Mouse (Mus musculus): ENCODE results near the gene Jmjd1c. TPM values are rescaled to one million over a fixed set of nuclear protein-coding genes. Genes with fewer than 3 reads are reported as not detected.

The Jmjd1c gene
- total RNA-seq (2022), result 100 to 1,000 TPM in 1 of 4 experiments, 10 to 100 TPM in 3; 54.1 to 103 (median 65.0) TPM

DNA sequence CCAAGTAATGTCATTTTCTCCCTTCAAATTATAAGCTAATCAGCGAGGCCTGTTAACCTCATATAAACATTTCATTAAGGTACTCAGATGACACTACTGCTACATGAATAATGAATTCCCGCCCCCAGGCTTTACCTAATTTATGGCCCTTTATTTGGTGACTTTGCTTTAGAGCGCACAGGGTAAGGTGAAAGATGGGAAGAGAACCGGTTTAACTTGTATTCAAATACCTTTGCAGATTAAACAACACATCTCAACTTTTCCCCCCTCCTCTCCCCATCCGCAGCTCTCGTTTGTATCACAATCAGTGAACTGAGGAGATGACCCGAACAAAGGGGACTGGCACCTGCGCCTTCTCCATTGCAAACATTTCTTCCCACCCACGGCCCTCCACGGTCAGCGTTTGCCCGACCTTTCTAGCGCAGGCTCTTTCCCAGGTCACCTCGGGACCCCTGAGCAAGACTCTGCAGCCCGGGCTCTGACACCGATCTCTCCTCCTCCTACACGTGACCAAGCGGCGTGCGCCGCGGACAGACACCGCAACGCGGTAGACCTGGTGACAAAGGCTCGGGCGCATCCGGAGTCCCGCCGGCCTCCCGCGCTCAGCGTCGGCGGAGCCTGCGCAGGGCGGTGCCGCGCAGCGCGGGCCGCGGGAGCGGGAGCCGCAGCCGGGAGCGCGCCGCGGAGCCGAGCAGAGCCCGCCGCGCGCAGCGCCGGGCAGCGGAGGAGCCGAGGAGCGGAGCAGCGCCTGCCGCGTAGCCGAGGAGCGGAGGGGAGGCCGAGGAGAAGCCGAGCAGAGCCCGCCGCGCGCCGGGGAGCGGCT, at the start of gene Jmjd1c:
Jmjd1c (plus strand) TSS at position 328 of the 823 bp plus-strand sequence.
- peak; percentile 83 for DNase-seq

DNA sequence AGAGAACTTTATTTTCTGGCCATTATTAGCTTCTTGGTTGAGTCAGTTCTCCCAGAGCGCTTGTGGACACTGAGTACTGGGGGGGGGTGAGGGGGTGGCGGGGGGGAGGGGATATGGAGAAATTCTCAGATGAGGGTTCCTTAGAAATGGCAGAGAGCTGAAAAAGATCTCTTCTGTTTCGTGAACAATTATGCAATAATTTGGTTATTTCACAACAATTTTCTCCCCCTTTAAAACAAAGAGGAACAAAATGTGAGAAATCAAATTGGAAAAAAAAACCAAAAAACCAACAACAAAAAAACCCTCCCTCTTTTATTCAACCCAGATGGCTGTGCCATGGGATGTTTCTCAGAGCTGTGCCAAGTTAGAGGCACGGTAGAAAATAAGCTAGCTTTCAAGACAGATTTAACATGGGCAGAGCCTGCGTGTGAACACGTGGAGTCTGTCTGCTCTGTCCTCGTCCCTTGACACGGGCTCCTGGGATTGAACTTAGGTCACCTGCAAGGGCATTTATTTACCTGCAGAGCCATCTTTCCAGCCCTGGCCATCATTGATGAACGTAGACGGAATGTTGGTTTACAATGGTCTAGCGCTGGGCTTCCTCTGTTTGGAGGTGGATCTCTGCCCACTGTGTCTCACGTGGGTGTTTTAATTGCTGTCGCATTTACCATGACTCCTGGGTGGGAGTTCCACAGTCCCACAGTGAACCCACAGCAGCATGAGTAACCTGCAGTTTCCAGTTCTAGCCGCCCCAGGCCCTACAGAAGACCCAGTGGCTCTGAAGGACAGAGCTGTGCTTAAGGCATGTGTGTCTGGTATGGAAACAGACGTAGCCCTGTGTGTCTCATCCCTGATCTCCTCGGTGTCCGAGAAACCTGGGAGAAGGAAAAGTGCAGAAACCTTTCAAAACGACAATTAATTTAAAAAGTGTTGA, 47.9 kb upstream of the Jmjd1c start:
- no peak for DNase-seq

- DNase-seq, result no peak
These were observed 46.9 kb upstream of the Jmjd1c start for GRCm38 (mm10) chr10:67048871-67049615.

GRCm38 (mm10) chr10:67049621-67050020, 46.3 kb upstream of the Jmjd1c start:
- no peak for DNase-seq

GRCm38 (mm10) chr10:67050766-67051165, 45.2 kb upstream of the Jmjd1c start:
- DNase-seq, result no peak

DNA sequence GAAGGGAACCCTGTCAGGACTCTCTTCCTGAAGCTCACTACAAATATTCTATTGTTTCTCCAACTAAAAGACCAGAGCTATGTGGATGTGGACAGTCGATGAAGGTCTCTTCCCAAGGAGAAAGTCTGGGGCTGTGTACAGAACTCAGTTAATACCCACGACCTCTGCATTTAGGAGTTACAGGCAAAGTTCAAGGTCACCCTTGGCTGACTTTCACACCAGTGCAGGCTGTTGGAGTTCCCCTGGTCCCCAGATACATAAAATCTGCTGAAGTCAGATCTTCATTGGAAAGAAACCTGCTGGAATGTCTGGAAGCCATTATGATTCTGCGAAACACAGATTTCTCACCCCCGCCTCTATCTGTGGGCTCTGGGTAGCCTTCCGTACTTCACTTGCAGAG, 44.5 kb upstream of the Jmjd1c start:
- DNase-seq, result no peak

- no peak for DNase-seq
These were observed 43.5 kb upstream of the Jmjd1c start for GRCm38 (mm10) chr10:67052429-67052828.

GRCm38 (mm10) chr10:67053475-67053874, 42.5 kb upstream of the Jmjd1c start:
- no peak for DNase-seq

DNA sequence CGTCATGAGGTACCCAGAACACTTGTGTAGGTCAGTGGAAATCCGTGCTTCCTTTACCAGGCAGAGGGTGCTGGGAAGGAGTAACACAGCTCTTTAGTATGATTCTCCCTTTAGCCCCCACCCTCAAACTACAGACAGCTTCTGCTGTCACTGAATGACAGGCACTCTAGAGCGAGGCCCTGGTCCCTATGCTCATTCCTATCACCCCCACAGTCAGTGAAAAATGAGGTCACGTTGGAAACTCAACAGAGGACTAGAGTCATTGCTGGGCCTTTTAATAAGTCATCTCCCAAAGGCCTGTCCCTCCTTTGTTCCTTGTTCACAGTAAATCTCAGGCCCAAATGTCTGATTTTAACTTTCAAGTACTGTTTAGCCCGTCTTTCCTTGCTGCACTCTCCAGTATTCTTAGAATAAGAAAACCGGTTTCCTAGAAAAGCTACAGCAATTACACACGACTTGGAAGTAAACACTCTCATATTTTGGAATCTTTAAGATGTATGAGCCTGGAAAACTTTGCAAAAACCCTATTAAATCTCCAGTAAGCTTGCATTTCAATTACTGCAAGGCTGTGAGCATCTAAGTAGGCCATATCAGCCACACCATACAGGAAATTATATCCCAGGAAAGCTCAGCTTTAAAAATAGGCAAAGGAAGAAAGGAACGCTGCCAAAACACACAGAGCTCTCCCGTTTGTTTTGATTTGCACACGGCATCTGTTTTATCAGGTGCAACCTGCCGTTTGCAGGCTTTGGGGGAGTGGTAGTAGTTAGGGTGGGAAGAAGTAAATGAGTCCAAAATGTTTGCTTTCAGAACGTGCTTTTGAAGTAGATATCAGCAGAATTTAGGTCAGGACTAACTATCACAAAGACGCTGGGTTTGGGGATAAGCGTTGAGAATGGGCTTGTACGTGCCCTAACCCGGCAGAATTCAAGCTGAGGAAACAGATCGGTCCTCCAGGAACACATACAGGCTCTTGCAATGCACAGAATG, 39.8 kb upstream of the Jmjd1c start:
- no peak for DNase-seq

GRCm38 (mm10) chr10:67057208-67057607, 38.7 kb upstream of the Jmjd1c start:
- no peak for DNase-seq

- DNase-seq, result no peak
These were observed 38.2 kb upstream of the Jmjd1c start for GRCm38 (mm10) chr10:67057696-67058095.

DNA sequence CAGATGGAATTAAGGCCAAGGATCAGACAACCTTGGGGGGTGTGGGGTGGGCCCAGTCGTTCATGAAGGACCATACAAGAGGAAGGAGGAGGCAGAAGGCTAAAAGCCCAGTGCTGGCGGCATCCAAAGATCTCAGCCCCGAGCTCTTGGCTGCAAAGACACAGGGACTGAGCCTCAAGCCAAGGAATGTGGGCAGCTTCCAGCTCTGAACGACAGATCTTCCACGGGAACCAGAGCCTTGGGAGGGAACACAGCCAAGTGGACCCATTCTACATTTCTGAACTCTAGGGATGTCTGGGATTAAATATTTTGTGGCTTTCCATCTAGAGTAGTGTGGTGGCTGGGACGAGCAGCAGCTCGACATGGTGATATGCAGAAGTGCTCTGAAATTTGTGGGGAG, 37.6 kb upstream of the Jmjd1c start:
- DNase-seq, result no peak

DNA sequence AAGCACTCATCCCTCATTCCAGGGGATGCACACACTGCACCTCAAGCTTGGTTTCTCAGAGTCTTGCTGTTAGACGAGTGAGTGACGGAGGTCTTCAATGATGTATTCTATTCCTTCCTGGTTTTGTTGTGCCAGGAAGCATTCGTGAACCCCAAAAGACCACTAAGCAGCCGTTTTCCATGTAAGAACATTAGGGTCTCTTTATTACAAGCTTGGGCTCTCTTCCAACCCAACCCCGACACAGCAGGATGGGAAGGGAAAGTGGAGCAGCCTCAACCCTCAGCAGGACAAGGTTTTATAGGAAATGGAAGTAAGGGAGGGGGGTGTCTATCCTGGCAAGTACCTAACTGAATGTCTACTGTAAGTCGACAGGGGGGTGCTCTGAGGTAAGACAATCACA, 37.2 kb upstream of the Jmjd1c start:
- no peak for DNase-seq

DNA sequence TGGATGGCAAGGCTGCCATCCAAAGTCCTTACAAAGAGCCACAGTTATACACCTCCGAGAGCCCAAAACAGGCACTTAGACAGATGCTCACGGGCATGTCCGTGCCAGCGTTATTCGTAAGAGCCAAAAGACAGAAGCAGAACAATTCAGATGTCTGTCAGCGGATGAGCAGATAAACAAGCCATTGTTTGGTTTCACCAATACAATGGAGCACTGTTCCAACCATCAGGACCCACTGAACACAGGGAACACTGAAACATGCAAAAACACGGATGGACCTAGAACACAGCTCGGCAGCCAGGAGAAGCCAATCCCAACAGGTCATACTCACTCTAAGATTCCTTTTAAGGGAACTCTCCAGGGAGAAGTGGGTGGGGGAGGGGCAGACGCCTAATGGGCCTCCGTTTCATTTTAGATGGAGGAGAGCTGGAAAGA, 34.5 kb upstream of the Jmjd1c start:
- no peak for DNase-seq

DNA sequence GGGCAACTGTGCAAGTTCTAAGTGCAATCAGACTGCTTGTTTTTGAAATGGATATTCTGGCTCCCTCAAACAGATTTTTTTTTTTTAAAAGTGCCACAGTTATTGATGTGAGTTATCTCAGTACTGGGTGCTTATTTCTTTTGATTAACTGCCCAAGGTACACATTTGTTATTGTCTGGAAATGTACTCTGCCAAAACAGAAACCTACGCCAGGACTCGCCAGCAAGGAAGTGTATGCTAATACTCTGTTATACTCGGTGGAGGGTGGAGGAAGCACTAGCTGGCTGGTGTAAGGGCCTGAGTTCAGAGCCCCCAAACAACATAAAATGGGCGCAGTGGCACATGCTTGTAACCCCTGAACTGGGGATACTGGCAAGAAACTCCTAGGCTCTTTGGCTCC, 34.1 kb upstream of the Jmjd1c start:
- no peak for DNase-seq

GRCm38 (mm10) chr10:67065277-67065887, 30.5 kb upstream of the Jmjd1c start:
- DNase-seq, result no peak

- no peak for DNase-seq
These were observed 30.0 kb upstream of the Jmjd1c start for GRCm38 (mm10) chr10:67065927-67066326.

- DNase-seq, result no peak
These were observed 29.5 kb upstream of the Jmjd1c start for GRCm38 (mm10) chr10:67066421-67066820.

DNA sequence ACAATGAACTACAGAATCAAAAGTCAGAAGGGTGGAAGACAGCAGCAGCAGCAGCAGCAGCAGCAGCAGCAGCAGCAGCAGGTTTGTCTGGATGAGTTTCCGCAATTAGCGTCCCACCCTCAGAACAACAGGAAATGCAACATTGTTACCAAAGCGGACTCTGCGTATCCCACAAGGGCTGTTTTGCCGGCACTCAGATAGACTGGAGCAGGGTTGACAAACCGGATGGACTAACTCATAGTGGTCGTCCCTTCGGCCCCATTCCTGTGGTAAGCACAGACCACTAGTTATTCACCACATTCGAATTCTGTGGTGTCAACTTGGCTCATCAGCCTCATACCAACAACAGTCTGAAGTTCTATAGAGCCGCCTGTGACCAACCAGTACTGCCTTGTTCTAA, 26.9 kb upstream of the Jmjd1c start:
- no peak for DNase-seq

- no peak for DNase-seq
These were observed 24.5 kb upstream of the Jmjd1c start for GRCm38 (mm10) chr10:67071389-67071788.

DNA sequence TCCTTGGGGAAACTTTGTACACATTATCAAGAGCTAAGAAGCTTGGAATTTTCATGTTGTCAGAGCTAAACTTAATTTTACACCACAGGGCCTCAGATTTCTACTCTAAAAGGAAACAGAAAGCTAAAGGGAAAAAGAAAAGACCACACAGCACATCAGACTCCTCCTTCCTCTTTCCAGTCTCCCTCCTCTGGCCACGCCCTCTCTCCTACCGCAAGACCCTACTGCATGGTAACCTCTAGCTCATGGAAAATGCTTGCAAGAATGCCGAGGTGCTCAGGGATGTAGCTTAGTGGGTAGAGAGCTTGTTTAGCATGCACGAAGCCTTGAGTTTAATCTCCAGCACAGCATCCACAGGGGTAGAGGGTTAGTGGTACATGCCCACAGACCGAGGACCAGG, 24.0 kb upstream of the Jmjd1c start:
- no peak for DNase-seq
